Mouse (Mus musculus): ENCODE measurements at regions not wholly inside any gene's neighbourhood (a gene's known extent, or its start where the extent isn't known, plus 50 kb on each side); places are given as distances from the start of the nearest gene placed in this dataset.

- ATAC-seq (ENCODE audit: insufficient read depth) (no peak), DNase-seq (ENCODE audit: low read depth in 3 of 3, low spot score in 3 of 3) (no peak)
- no peak overlapping the region for H3K9ac ChIP-seq (replicated peaks)
- no peaks in the 10 kb centered on the region for H3K27me3 ChIP-seq (ENCODE audit: control insufficient read depth, insufficient read depth, low read length)
- H3K27ac ChIP-seq, result no peak overlapping the region
- no peaks in the 10 kb centered on the region for H3K36me3 ChIP-seq (replicated peaks; ENCODE audit: control insufficient read depth, insufficient read depth, low read depth)
- H3K4me1 ChIP-seq (replicated peaks; ENCODE audit: control insufficient read depth in 2 of 2, insufficient read depth in 2 of 2, low read length in 1 of 2), result no peaks in the 10 kb centered on the region
- TF ChIP-seq CTCF (IDR thresholded peaks at IDR 0.05; ENCODE audit: low read depth) (no peak), EP300 (IDR thresholded peaks at IDR 0.05; ENCODE audit: low read depth) (no peak)
- no peak overlapping the region for H3K4me3 ChIP-seq (ENCODE audit: insufficient read depth in 1 of 2, low read depth in 2 of 2, low read length in 2 of 2)
- 40% methylated on average over 3 of the region's 3 CpGs for WGBS (ENCODE audit: insufficient replicate concordance)
- H3K9me3 ChIP-seq (ENCODE audit: control insufficient read depth, low read length), result no peaks in the 10 kb centered on the region
- H3K4me2 ChIP-seq (ENCODE audit: low read depth), result no peak overlapping the region
Observed at GRCm38 (mm10) chrX:99271908-99272307, 136.0 kb downstream of the Efnb1 start.

- TF ChIP-seq EP300 (IDR thresholded peaks at IDR 0.05; ENCODE audit: low read depth) (no peak), CTCF (IDR thresholded peaks at IDR 0.05; ENCODE audit: low read depth) (no peak)
- H3K4me2 ChIP-seq (ENCODE audit: low read depth), result no peak overlapping the region
- ATAC-seq (ENCODE audit: insufficient read depth) (no peak), DNase-seq (ENCODE audit: low read depth in 3 of 3, low spot score in 3 of 3) (no peak)
- H3K27me3 ChIP-seq (ENCODE audit: control insufficient read depth, insufficient read depth, low read length), result no peaks in the 10 kb centered on the region
- H3K4me3 ChIP-seq (ENCODE audit: insufficient read depth in 1 of 2, low read depth in 2 of 2, low read length in 2 of 2), result no peak overlapping the region
- no peaks in the 10 kb centered on the region for H3K4me1 ChIP-seq (replicated peaks; ENCODE audit: control insufficient read depth in 2 of 2, insufficient read depth in 2 of 2, low read length in 1 of 2)
- H3K27ac ChIP-seq, result no peak overlapping the region
- no peaks in the 10 kb centered on the region for H3K36me3 ChIP-seq (replicated peaks; ENCODE audit: control insufficient read depth, insufficient read depth, low read depth)
- 63% methylated on average over 5 of the region's 5 CpGs for WGBS (ENCODE audit: insufficient replicate concordance)
- no peaks in the 10 kb centered on the region for H3K9me3 ChIP-seq (ENCODE audit: control insufficient read depth, low read length)
- H3K9ac ChIP-seq (replicated peaks), result no peak overlapping the region
Observed at GRCm38 (mm10) chrX:99249038-99249607, 113.2 kb downstream of the Efnb1 start.

GRCm38 (mm10) chrX:99248181-99248580 is 112.3 kb downstream of the Efnb1 start:
- no peak for TF ChIP-seq EP300 (IDR thresholded peaks at IDR 0.05; ENCODE audit: low read depth)
- no peak for TF ChIP-seq CTCF (IDR thresholded peaks at IDR 0.05; ENCODE audit: low read depth)
- Histone ChIP-seq H3K27me3 (ENCODE audit: control insufficient read depth, insufficient read depth, low read length) (no peaks in the 10 kb centered on the region), H3K9me3 (ENCODE audit: control insufficient read depth, low read length) (no peaks in the 10 kb centered on the region), H3K4me3 (ENCODE audit: insufficient read depth in 1 of 2, low read depth in 2 of 2, low read length in 2 of 2) (no peak overlapping the region), H3K27ac (no peak overlapping the region), H3K4me1 (replicated peaks; ENCODE audit: control insufficient read depth in 2 of 2, insufficient read depth in 2 of 2, low read length in 1 of 2) (no peaks in the 10 kb centered on the region), H3K4me2 (ENCODE audit: low read depth) (no peak overlapping the region), H3K9ac (replicated peaks) (no peak overlapping the region), H3K36me3 (replicated peaks; ENCODE audit: control insufficient read depth, insufficient read depth, low read depth) (no peaks in the 10 kb centered on the region)
- DNase-seq (ENCODE audit: low read depth in 3 of 3, low spot score in 3 of 3) (no peak), ATAC-seq (ENCODE audit: insufficient read depth) (no peak)
- 65% methylated on average over 5 of the region's 5 CpGs for WGBS (ENCODE audit: insufficient replicate concordance)

GRCm38 (mm10) chrX:99246704-99247103 is 110.8 kb downstream of the Efnb1 start:
- Histone ChIP-seq H3K4me2 (ENCODE audit: low read depth) (no peak overlapping the region), H3K9me3 (ENCODE audit: control insufficient read depth, low read length) (no peaks in the 10 kb centered on the region), H3K27ac (no peak overlapping the region), H3K27me3 (ENCODE audit: control insufficient read depth, insufficient read depth, low read length) (no peaks in the 10 kb centered on the region), H3K36me3 (replicated peaks; ENCODE audit: control insufficient read depth, insufficient read depth, low read depth) (no peaks in the 10 kb centered on the region), H3K4me1 (replicated peaks; ENCODE audit: control insufficient read depth in 2 of 2, insufficient read depth in 2 of 2, low read length in 1 of 2) (no peaks in the 10 kb centered on the region), H3K4me3 (ENCODE audit: insufficient read depth in 1 of 2, low read depth in 2 of 2, low read length in 2 of 2) (no peak overlapping the region), H3K9ac (replicated peaks) (no peak overlapping the region)
- ATAC-seq (ENCODE audit: insufficient read depth), result no peak
- 39% methylated on average over 2 of the region's 2 CpGs for WGBS (ENCODE audit: insufficient replicate concordance)
- no peak for DNase-seq (ENCODE audit: low read depth in 3 of 3, low spot score in 3 of 3)
- TF ChIP-seq EP300 (IDR thresholded peaks at IDR 0.05; ENCODE audit: low read depth), result no peak
- TF ChIP-seq CTCF (IDR thresholded peaks at IDR 0.05; ENCODE audit: low read depth), result no peak

- DNase-seq (ENCODE audit: low read depth in 3 of 3, low spot score in 3 of 3) (no peak), ATAC-seq (ENCODE audit: insufficient read depth) (no peak)
- Histone ChIP-seq H3K36me3 (replicated peaks; ENCODE audit: control insufficient read depth, insufficient read depth, low read depth) (no peaks in the 10 kb centered on the region), H3K27ac (no peak overlapping the region), H3K4me3 (ENCODE audit: insufficient read depth in 1 of 2, low read depth in 2 of 2, low read length in 2 of 2) (no peak overlapping the region), H3K27me3 (ENCODE audit: control insufficient read depth, insufficient read depth, low read length) (no peaks in the 10 kb centered on the region), H3K9me3 (ENCODE audit: control insufficient read depth, low read length) (no peaks in the 10 kb centered on the region), H3K4me2 (ENCODE audit: low read depth) (no peak overlapping the region), H3K4me1 (replicated peaks; ENCODE audit: control insufficient read depth in 2 of 2, insufficient read depth in 2 of 2, low read length in 1 of 2) (no peaks in the 10 kb centered on the region), H3K9ac (replicated peaks) (no peak overlapping the region)
- TF ChIP-seq CTCF (IDR thresholded peaks at IDR 0.05; ENCODE audit: low read depth) (no peak), EP300 (IDR thresholded peaks at IDR 0.05; ENCODE audit: low read depth) (no peak)
- 67% methylated on average over 8 of the region's 8 CpGs for WGBS (ENCODE audit: insufficient replicate concordance)
Observed at GRCm38 (mm10) chrX:99246051-99246450, 110.1 kb downstream of the Efnb1 start.
